Mouse (Mus musculus) lung, postnatal 10 days (tissue): ENCODE results near the gene Slc35b2.

Source experiments
- DNase-seq: peaks from one replicate; pipeline ENCODE4 v3.0.0; 2021

The Slc35b2 gene

DNA sequence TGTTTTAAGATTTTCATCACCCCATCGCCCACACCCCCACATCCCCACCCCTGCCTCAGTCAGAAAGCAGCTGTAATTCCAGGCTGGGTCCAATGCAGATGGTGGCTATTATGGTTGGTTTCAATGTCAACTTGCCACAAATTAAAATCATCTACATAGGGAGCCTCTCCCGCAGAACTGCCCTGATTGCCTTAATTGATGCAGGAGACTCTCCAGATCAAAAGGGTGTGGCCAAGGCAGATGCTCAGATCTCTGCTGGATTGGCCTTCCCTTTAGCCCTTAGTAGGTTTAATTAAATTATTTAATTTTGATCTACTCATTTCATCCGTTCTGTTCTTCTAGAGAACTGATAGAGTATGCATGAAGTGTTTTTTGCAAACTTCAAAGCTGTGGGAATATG is 39.3 kb downstream of the Slc35b2 start:
- DNase-seq = no peak

DNA sequence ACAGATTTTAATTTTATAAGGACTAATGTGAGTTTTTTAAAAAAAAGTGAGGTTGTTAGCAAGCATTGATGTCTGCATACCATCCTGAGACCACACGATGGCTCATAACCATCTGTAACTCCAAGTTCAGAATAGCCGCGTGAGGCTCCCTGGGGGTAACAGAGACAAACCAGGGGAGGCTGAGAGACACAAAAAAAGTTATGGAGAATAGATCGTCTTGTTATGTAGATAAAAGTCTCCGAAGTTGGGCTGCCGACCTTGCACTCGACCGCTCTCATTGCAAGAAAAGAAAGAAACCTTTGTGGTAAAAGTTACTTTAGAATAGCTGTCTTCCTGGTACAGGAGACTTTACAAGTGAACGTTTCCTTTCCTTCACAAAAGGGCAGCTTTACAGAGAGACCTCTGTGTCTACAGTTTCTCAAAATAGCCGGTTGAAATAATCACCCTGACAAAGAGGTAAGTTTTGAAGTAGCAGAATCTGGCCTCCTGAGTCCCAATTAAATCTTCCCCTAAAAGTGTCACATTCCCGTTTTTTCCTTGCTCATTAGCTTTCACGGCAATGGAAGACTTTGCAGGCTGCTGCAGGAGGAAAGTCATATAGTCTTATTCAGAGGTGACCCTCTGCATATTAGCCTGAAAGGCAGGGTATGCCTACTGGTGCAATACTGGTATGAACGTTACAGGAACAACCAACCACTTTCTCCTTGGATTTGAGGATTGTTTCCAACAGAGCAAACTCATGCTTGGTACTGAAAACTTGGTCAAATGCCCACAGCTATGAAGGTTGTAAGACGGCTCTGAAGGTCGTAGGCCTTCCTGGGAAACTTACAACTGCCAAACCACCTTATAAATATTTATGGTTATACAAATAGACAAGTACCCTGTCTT is 43.6 kb downstream of the Slc35b2 start:
- DNase-seq = no peak

DNA sequence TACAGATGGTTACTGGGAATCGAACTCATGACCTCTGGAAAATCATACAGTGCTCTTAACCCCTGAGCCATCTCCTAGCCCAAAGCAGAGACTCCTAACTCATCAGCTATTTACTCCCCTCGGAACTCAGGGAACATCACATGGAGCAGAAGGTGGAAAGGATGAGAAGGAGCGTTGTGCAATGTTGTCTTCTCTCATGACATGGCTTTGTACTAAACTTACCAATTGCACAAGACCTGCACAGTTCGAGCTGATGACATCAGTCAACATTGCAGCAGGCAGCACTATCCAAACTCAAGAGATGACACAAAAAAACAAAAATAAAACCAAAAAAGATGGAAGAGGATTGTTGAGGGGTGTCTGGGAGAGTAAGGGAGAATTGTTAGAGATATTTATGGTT is 44.7 kb downstream of the Slc35b2 start:
- no peak for DNase-seq

DNA sequence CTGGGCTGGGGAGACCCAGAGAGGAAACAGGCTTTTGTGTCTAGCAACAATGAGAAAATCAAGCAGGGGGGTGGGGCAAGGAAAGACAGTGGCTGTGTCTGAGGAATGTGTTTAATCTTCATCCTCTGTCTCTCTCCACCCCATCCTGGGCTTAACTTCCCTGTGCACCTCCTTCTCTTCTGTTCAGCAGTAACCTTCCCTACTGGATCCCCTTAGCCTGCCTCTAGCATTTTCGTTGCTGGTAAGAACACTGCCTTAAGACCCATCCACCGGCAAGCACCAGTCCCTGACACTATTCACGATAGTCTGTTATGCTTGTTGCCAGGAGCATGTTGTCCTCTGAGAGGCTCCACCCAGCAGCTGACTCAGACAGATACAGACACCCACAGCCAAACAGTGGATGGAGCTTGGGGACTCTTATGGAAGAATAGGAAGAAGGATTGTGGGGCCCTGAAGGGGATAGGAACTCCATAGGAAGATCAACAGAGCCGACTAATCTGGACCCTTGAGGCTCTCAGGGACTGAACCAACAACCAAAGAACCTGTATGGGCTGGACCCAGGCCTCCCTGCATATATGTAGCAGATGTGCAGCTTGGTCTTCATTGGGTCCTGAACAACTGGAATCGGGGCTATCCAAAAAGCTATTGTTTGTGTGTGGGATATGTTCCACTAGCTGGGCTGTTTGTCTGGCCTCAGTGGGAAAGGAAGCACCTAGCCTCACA is 46.6 kb downstream of the Slc35b2 start:
- peak; percentile 79 for DNase-seq

DNA sequence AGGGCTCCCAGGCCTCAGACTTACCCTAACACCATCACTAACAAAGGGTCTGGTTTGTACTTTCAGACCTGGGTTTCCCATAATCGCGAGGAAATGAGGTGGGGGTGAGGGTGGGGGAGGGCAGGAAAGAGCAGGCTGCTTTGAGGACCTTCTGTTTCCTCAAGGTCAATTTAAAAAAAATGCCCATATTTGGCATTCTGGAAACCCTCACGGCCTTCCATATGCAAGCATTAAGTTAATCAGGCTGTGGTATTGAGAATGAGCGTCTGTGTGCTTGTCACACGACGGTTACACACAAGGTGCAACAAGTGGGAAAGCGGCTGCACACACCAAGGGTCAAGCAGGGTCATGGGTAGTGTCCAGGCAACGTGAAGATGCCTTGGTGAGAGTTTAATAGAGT is 48.3 kb downstream of the Slc35b2 start:
- DNase-seq = no peak

DNA sequence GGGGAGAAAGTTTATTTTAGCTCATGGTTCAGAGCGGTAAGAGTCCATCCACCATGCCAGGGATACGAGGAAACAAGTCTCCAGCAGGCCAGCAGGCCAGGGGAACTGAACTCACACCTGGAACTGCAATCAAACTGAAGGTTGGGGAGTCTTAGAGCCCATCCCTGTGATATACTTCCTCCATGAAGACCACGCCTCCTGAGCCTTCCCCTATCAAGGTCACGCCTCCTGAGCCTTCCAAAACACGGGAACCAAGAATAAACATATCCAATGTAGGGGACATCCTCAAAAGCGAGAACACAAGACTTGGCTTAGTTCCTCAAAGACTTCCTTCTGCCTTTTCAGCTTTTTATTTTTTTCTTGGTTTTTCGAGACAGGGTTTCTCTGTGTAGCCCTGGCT is 49.2 kb downstream of the Slc35b2 start:
- DNase-seq = no peak

DNA sequence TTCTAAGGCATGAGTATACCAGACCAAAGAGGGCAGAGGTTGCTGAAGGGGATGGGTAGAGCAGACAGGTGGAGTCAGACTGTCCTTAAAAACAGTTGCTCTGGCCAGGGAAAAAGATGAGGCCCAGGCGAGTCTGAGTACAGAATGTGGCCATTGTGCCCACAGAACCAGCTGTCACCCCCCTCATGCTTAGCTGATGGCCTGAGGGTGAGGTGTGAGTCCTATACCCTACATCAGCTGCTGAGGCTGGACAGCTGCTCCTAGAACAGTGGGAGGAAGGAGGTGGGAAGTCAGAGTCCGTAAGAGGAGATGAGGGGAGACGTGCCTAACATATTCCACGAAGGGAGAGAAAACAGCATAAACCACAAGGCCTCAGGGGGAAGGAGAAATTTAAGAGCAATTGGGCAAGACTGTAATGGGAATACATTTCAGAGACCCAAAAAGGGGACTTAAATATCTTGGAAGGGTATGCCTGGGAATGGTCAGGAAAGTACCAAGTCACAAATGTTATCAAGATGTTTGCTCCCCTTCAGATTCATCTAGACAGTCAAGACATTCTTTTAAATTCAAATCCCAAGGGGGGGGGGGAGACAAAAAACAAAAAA is 52.5 kb downstream of the Slc35b2 start:
- DNase-seq = no peak

DNA sequence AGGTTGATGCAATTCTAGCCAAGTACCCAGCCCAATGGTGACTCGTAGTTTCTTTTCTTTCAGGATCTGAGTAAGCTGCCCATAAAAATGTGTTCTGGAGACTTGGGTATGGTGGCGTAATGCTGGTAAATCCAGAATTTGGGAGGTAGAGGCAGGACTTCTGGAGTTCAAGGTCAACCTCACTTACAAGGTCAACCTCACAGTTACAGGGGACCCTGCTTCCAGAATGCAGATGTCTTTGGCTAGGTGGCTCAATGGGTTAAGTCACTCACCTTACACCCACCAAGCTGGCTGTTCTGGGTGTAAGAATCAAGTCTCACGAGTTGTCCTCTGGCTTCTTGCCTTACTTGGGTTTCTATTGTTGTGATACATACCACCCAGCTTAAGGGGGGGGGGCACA is 53.0 kb downstream of the Slc35b2 start:
- DNase-seq = no peak
